Mouse (Mus musculus) heart, postnatal 25 days (tissue): ENCODE measurements around the gene Chmp5. TPM values are rescaled to one million over a fixed set of nuclear protein-coding genes. Genes with fewer than 3 reads are reported as not detected.

Experiments used
- DNase-seq: peaks from one replicate; pipeline ENCODE4 v3.0.0; 2022; ENCODE audit warnings: low spot score
- intact Hi-C: fragments of 180-260 bp; cut with DNase I; formaldehyde crosslinking; loops from one replicate; pipeline ENCODE4 v1.15.1; 2025
- microRNA-seq: library from miRNA; unstranded; fragments of <30 nt; microRNA quantifications from one replicate; pipeline ENCODE4 v1.2.0, GENCODE M21; 2022
- total RNA-seq, 2 experiments: library from RNA; stranded (reverse); gene quantifications; 2 replicates each; pipeline ENCODE4 v1.2.3; 2021

Gene Chmp5
- total RNA-seq, 2 experiments from 2014 or later: 33.7 to 35.9 TPM

- intact Hi-C loops: no loop called here
- no peak for DNase-seq
These were observed 49.7 kb downstream of the Chmp5 start for GRCm38 (mm10) chr4:40997916-40998315.

- intact Hi-C loops: no loop called here
- no peak for DNase-seq
These were observed 52.1 kb downstream of the Chmp5 start for GRCm38 (mm10) chr4:41000271-41000670.

DNA sequence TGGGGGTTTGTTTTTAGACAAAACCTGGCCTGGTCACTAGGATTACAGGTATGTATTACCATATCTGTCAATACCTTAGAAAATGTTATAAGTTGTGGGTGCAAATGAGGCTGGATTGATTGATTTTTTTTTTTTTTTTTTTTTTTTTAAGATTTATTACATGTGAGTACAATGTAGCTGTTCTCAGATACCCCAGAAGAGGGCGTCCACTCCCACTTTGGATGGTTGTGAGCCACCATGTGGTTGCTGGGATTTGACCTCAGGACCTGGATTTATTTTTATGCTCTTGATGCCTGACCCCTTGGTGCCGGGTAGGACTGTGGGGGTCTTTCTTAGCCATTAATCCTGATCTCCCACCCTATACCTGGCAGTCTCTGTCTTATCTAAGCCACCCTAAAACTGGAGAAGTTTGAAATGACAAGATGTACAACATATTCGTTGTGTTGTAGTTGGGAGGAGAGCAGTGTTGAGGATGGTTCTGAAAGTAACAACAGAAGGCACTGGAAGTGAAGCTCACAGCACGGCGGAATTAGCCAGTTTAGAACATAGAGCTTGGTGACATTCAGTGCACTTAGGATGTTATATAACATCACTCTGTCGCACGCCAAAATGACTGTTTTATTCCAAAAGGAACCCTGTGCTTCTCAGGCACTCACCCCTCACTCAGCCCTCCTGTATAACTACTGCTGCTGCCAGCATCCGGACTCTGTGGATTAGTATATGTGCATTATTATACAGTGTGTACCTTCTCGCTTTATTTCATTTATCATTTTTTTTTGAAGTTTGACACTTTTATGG lies 52.8 kb downstream of the Chmp5 start:
- DNase-seq: no peak
- intact Hi-C loops: no loop called here

DNA sequence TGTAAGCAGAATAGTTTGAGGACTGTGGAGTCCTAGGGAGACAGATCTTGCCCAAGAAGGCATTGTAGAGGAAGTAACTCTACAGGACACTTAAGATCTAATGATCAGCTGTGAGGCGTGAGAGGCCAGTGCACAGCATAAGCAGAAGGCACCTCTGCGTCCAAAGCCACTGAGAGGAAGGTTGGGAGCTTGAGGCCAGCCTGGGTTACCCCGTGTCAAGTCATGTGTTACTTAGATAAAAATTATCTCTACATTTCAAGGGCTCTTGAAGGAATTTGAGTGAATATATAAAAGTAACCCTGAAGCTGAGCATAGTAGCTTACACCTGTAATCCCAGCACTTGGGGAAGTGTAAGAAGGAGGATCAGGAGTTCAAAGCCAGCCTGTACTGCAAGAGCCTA lies 65.1 kb downstream of the Chmp5 start:
- intact Hi-C loops: no loop called here

More for the DNA sequence above, 65.1 kb downstream of the Chmp5 start:
- no peak for DNase-seq

Small RNA genes within 50 kb of the gene (microRNA-seq; reads per million reads assigned to microRNA genes)
- not detected for gene Mir3094

Other genes with a start within 250 kb of the Chmp5 start
- gene Aptx, start 245.2 kb upstream of the Chmp5 start, total RNA-seq: 10 to 100 TPM; 14.0 to 15.2 TPM
- 100 to 1,000 TPM in 1 of 2 experiments, 10 to 100 TPM in 1; 62.4 to 109 TPM for gene Dnaja1, start 226.3 kb upstream of the Chmp5 start, total RNA-seq
- 10 to 100 TPM; 31.5 to 31.8 TPM for gene Smu1, start 190.5 kb upstream of the Chmp5 start, total RNA-seq
- 10 to 100 TPM; 58.2 to 70.4 TPM for gene B4galt1, start 94.4 kb upstream of the Chmp5 start, total RNA-seq
- under 1 TPM in 1 of 2 experiments, not detected in 1; 0.78 TPM for gene Spink4, start 28.4 kb upstream of the Chmp5 start, total RNA-seq
- 100 to 1,000 TPM; 247 to 264 TPM for gene Bag1, start 113 bp upstream of the Chmp5 start, total RNA-seq
- gene Nfx1, start 22.5 kb downstream of the Chmp5 start, total RNA-seq: 10 to 100 TPM; 20.1 to 21.3 TPM
- gene Aqp7, start 99.7 kb downstream of the Chmp5 start, total RNA-seq: 10 to 100 TPM; 31.8 to 33.7 TPM
- not detected for gene Aqp3, start 149.8 kb downstream of the Chmp5 start, total RNA-seq
- gene Nol6, start 176.0 kb downstream of the Chmp5 start, total RNA-seq: 10 to 100 TPM; 14.5 to 15.3 TPM
- gene Ube2r2, start 187.3 kb downstream of the Chmp5 start, total RNA-seq: 100 to 1,000 TPM; 121 to 131 TPM